Mouse (Mus musculus) midbrain, embryonic 10.5 days (tissue): ENCODE measurements around the gene Fam83c. TPM values are rescaled to one million over a fixed set of nuclear protein-coding genes. Genes with fewer than 3 reads are reported as not detected.

Experiments
- DNase-seq: peaks from one replicate; pipeline ENCODE4 v3.0.0-alpha.2; 2017; ENCODE audit warnings: low spot score
- H3K27ac ChIP-seq: fragments of 300-500 bp; sonication (generic); replicated peaks from 2 replicates; pipeline ENCODE4 v1.5.1; 2016; ENCODE audit warnings: mild to moderate bottlenecking
- H3K27me3 ChIP-seq: fragments of 300-500 bp; sonication (generic); 2 replicates; pipeline ENCODE4 v1.6.1; 2016; ENCODE audit warnings: low read depth, mild to moderate bottlenecking; ENCODE audit not compliant: poor library complexity, severe bottlenecking
- H3K36me3 ChIP-seq: fragments of 300-500 bp; sonication (generic); 2 replicates; pipeline ENCODE4 v1.6.1; 2016; ENCODE audit warnings: mild to moderate bottlenecking, moderate library complexity
- H3K4me1 ChIP-seq: fragments of 300-500 bp; sonication (generic); 2 replicates; pipeline ENCODE4 v1.6.1; 2016
- H3K4me3 ChIP-seq: fragments of 300-500 bp; sonication (generic); 2 replicates; pipeline ENCODE4 v1.5.1; 2016; ENCODE audit warnings: mild to moderate bottlenecking, moderate library complexity
- H3K9me3 ChIP-seq: fragments of 300-500 bp; sonication (generic); replicated peaks from 2 replicates; pipeline ENCODE4 v1.6.1; 2016; ENCODE audit warnings: mild to moderate bottlenecking
- WGBS: fragments of 180-500 bp; shearing (Covaris S2); methylation state at CpG from one replicate; pipeline ENCODE4 v1.1.7; 2016; 5-methylcytosine and 5-hydroxymethylcytosine counted together
- polyA plus RNA-seq: library from polyadenylated mRNA; unstranded; fragments of >200 nt; fragmentation: Nextera tagmentation; extraction: Ambion mirVana; gene quantifications from 2 replicates; pipeline ENCODE4 v1.2.1, GENCODE M21; 2016

Gene Fam83c
- polyA plus RNA-seq, 1 experiment from 2014 or later, result 0.16 TPM

- no peaks in the 10 kb centered on the region for H3K4me1 ChIP-seq
- DNase-seq, result no peak
- no peak overlapping the region for H3K27ac ChIP-seq
- H3K9me3 ChIP-seq, result no peaks in the 10 kb centered on the region
- no peaks in the 10 kb centered on the region for H3K27me3 ChIP-seq
- H3K4me3 ChIP-seq, result no peak overlapping the region
- WGBS, result 84% methylated on average over 6 of the region's 6 CpGs
- H3K36me3 ChIP-seq, result no peaks in the 10 kb centered on the region
Observed at GRCm38 (mm10) chr2:155805925-155806255, 28.8 kb downstream of the Fam83c start.

DNA sequence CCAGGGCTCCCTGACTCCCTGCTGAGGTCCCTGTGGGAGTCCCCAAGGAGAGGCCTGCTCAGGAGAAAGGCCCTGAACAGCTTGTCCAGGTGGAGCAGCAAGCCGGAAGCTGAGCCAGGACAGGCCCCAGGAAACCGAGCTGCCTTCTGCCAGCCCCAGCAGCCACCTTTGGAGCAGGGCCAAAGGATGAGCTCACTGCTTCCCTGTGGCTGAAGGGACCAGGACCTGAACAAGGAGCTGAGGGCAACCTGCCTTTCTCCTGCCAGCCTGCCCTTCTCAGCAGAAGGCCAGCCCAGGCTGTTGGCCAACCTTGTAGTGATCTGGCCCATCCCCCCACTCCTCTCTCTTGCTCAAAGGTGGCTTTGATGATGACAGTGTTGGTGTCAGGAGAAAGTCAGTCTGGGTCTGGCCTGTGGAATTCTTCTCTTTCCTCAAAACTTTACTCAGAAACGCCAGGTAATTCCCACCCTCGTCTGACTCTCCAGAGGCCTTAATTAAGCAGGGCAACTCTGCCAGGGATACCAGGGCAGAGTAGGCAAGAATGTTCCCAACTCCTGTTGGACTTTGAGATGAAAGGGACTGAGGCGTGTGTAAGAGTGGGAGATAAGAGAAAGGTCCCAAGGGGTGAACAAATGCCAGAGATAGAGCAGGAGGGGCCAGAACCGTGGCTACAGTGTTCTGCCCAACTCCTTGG is 29.3 kb downstream of the Fam83c start:
- Histone ChIP-seq H3K27ac (no peak overlapping the region), H3K36me3 (no peaks in the 10 kb centered on the region), H3K4me1 (no peaks in the 10 kb centered on the region), H3K27me3 (no peaks in the 10 kb centered on the region), H3K4me3 (no peak overlapping the region), H3K9me3 (no peaks in the 10 kb centered on the region)
- DNase-seq, result no peak
- 70% methylated on average over 6 of the region's 6 CpGs for WGBS

DNA sequence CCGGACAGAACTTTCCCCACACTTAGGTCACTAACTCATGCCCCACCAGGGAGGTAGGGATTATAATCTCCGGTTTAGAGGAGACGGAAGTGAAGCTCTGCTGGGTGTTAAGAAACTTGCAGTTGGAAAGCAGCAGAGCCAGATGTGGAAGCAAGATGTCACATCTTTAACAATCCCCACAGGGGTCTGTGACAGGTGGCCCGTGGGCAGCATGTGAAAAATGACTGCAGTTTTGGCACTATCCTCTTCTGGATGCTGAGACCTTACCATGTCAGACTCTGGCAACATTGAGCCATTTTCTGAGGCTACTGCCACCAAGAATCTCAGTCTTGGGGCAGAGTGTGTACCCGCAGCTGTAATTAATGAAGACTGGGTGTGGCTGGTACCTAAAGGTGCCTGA is 30.6 kb downstream of the Fam83c start:
- H3K27me3 ChIP-seq, result no peaks in the 10 kb centered on the region
- H3K4me1 ChIP-seq, result no peaks in the 10 kb centered on the region
- no peak overlapping the region for H3K27ac ChIP-seq
- no peaks in the 10 kb centered on the region for H3K9me3 ChIP-seq
- no peak overlapping the region for H3K4me3 ChIP-seq
- WGBS, result 77% methylated on average over 5 of the region's 5 CpGs
- H3K36me3 ChIP-seq, result no peaks in the 10 kb centered on the region
- DNase-seq, result no peak

DNA sequence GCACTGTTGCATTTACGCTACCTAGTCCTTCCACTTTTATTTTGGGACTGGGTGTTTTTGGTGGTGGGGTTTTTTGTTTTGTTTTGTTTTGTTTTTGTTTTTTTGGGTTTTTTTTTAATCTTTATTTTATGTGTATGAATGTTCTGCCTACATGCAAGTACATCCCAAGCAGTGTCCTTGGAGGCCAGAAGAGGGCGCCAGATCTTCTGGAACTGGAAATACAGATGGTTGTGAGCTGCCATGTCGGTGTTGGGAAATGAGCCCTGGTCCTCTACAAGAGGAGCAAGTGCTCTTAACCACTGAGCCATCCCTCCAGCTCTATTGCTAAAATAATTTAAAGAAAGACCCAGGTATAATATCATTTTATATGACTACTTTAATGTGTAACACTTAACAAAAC is 31.9 kb downstream of the Fam83c start:
- Histone ChIP-seq H3K9me3 (no peaks in the 10 kb centered on the region), H3K27ac (no peak overlapping the region), H3K27me3 (no peaks in the 10 kb centered on the region), H3K4me3 (no peak overlapping the region), H3K4me1 (no peaks in the 10 kb centered on the region), H3K36me3 (no peaks in the 10 kb centered on the region)
- 63% methylated on average over 3 of the region's 3 CpGs for WGBS
- DNase-seq, result no peak

DNA sequence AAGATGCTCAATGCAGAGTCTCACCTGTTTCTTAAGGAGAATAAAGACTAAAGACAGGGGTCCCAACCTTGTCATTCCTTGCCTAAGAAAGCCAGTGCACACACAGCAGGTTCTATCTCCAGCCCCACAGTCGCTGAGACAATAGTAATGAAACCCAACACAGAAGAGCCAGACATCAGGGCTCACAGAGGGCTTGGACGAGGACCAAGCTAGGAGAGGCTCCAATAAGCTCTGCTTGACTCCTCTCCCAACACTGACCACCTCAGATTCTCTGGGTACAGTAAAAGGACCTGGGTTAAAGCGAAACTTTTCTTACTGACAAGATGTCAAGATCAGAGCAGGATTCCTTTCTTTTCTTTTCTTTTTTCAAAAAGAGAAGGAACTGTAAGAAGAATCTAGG is 36.0 kb downstream of the Fam83c start:
- Histone ChIP-seq H3K4me3 (no peak overlapping the region), H3K27ac (no peak overlapping the region), H3K36me3 (no peaks in the 10 kb centered on the region), H3K4me1 (no peaks in the 10 kb centered on the region), H3K9me3 (no peaks in the 10 kb centered on the region), H3K27me3 (no peaks in the 10 kb centered on the region)
- no peak for DNase-seq
- WGBS, result 67% methylated on average over 3 of the region's 3 CpGs

DNA sequence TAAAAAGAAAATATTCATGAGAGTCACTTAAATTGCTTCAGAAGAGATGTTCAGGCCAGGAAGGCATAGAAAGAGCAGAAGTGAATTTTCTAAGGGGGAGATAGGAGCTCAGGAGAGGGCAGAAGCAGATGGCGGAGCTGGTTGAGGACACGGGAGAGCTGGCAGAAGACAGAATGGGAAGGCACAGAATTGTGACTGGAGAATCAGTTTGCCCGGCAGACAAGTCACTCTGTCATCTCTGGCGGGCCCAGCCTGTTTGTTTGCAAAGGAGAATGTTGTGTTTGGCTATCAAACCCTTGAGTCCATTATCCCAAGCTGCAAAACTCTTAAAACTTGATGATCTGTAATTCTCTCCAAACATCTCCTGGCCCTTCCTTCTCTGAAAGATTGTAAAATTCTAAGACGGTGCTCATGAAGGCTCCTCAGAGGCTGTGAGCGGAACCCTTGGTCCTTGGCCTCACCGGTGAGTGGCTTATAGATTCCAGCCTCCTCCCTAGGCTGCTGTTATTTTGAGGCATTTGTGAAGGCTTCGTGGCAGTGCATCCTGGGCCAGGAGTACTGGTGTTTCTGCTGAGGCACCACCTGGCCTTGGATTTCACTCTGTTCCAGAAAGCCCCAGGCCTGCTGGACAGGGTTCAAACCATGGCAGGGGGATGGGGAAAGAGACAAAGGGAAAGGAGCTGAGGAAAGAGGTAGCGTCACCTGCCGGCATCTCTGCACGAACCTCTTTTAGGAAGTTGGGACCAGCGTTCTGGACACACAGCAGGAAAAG is 39.8 kb downstream of the Fam83c start:
- 89% methylated on average over 12 of the region's 12 CpGs for WGBS
- Histone ChIP-seq H3K4me3 (no peak overlapping the region), H3K36me3 (no peaks in the 10 kb centered on the region), H3K9me3 (no peaks in the 10 kb centered on the region), H3K4me1 (peaks cover 8% of the 10 kb centered on the region), H3K27ac (no peak overlapping the region), H3K27me3 (no peaks in the 10 kb centered on the region)
- no peak for DNase-seq

GRCm38 (mm10) chr2:155792899-155793298 is 41.8 kb downstream of the Fam83c start:
- Histone ChIP-seq H3K4me1 (peaks cover 8% of the 10 kb centered on the region), H3K9me3 (no peaks in the 10 kb centered on the region), H3K27me3 (no peaks in the 10 kb centered on the region), H3K27ac (no peak overlapping the region), H3K4me3 (no peak overlapping the region), H3K36me3 (no peaks in the 10 kb centered on the region)
- 27% methylated on average over 12 of the region's 12 CpGs for WGBS
- no peak for DNase-seq

GRCm38 (mm10) chr2:155787949-155788931 is 46.4 kb downstream of the Fam83c start:
- Histone ChIP-seq H3K27ac (no peak overlapping the region), H3K36me3 (no peaks in the 10 kb centered on the region), H3K9me3 (no peaks in the 10 kb centered on the region), H3K4me3 (no peak overlapping the region), H3K4me1 (peaks cover 6% of the 10 kb centered on the region), H3K27me3 (no peaks in the 10 kb centered on the region)
- no peak for DNase-seq
- WGBS, result 82% methylated on average over 18 of the region's 18 CpGs

GRCm38 (mm10) chr2:155786905-155787304 is 47.7 kb downstream of the Fam83c start:
- H3K4me1 ChIP-seq, result no peaks in the 10 kb centered on the region

GRCm38 (mm10) chr2:155784534-155784933 is 50.1 kb downstream of the Fam83c start:
- no peaks in the 10 kb centered on the region for H3K27me3 ChIP-seq
- H3K4me3 ChIP-seq, result no peak overlapping the region
- WGBS, result 83% methylated on average over 6 of the region's 6 CpGs
- H3K27ac ChIP-seq, result no peak overlapping the region
- no peak for DNase-seq
- no peaks in the 10 kb centered on the region for H3K9me3 ChIP-seq
- no peaks in the 10 kb centered on the region for H3K4me1 ChIP-seq
- no peaks in the 10 kb centered on the region for H3K36me3 ChIP-seq

More at GRCm38 (mm10) chr2:155786905-155787304, 47.7 kb downstream of the Fam83c start:
- WGBS, result 78% methylated on average over 5 of the region's 5 CpGs
- no peak overlapping the region for H3K27ac ChIP-seq
- no peak overlapping the region for H3K4me3 ChIP-seq
- no peaks in the 10 kb centered on the region for H3K9me3 ChIP-seq
- no peaks in the 10 kb centered on the region for H3K36me3 ChIP-seq
- H3K27me3 ChIP-seq, result no peaks in the 10 kb centered on the region
- no peak for DNase-seq

DNA sequence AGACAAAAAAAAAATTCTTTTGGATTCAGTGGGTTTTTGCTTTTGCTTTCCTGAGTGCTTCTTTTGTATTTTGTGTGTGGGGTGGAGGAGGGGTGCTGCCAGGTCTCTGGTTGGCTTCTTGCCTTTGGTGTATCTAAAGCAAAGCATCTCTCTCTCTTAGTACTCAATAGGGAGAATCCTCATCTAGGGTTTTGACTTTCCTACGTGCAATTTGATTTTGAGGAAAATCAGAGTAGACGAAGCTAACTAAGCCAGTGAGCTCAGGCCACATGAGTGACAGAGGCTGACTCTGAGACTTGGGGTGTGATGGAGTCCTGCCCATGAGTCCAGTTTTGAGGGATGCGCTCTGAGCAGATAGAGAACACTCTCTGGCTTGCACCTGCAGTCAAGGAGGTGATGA is 55.1 kb downstream of the Fam83c start:
- Histone ChIP-seq H3K27me3 (peaks cover 25% of the 10 kb centered on the region), H3K9me3 (no peaks in the 10 kb centered on the region), H3K27ac (no peak overlapping the region), H3K36me3 (no peaks in the 10 kb centered on the region), H3K4me1 (peaks cover 17% of the 10 kb centered on the region), H3K4me3 (no peak overlapping the region)
- DNase-seq, result no peak
- WGBS, result 88% methylated on average over 3 of the region's 3 CpGs

- 75% methylated on average over 7 of the region's 7 CpGs for WGBS
- DNase-seq, result no peak
- Histone ChIP-seq H3K4me3 (no peak overlapping the region), H3K27ac (no peak overlapping the region), H3K9me3 (no peaks in the 10 kb centered on the region), H3K4me1 (peaks cover 17% of the 10 kb centered on the region), H3K27me3 (peaks cover 30% of the 10 kb centered on the region), H3K36me3 (no peaks in the 10 kb centered on the region)
Observed at GRCm38 (mm10) chr2:155779066-155779465, 55.6 kb downstream of the Fam83c start.
